Mouse (Mus musculus): ENCODE measurements around the gene Nomo1.

Nomo1 gene

GRCm38 (mm10) chr7:46103075-46103591 is 69.6 kb downstream of the Nomo1 start:
- DNase-seq (ENCODE audit: low spot score): no peak

GRCm38 (mm10) chr7:46103771-46104170 is 70.3 kb downstream of the Nomo1 start:
- DNase-seq (ENCODE audit: low spot score): no peak

- DNase-seq (ENCODE audit: low spot score): no peak
These were observed 70.9 kb downstream of the Nomo1 start for GRCm38 (mm10) chr7:46104256-46104915.

GRCm38 (mm10) chr7:46105484-46105883 is 72.0 kb downstream of the Nomo1 start:
- DNase-seq (ENCODE audit: low spot score): no peak

- no peak for DNase-seq (ENCODE audit: low spot score)
These were observed 76.6 kb downstream of the Nomo1 start for GRCm38 (mm10) chr7:46110079-46110478.

GRCm38 (mm10) chr7:46111212-46111817 is 77.8 kb downstream of the Nomo1 start:
- no peak for DNase-seq (ENCODE audit: low spot score)

GRCm38 (mm10) chr7:46111938-46112337 is 78.4 kb downstream of the Nomo1 start:
- DNase-seq (ENCODE audit: low spot score): no peak

- DNase-seq (ENCODE audit: low spot score): no peak
These were observed 79.9 kb downstream of the Nomo1 start for GRCm38 (mm10) chr7:46113435-46113834.

GRCm38 (mm10) chr7:46116118-46116581 is 82.7 kb downstream of the Nomo1 start:
- DNase-seq (ENCODE audit: low spot score): no peak

GRCm38 (mm10) chr7:46117035-46117434 is 83.5 kb downstream of the Nomo1 start:
- DNase-seq (ENCODE audit: low spot score): no peak

- DNase-seq (ENCODE audit: low spot score): no peak
These were observed 89.5 kb downstream of the Nomo1 start for GRCm38 (mm10) chr7:46122964-46123363.

GRCm38 (mm10) chr7:46124460-46124859 is 91.0 kb downstream of the Nomo1 start:
- DNase-seq (ENCODE audit: low spot score): no peak

GRCm38 (mm10) chr7:46125340-46125739 is 91.8 kb downstream of the Nomo1 start:
- DNase-seq (ENCODE audit: low spot score): no peak

GRCm38 (mm10) chr7:46128196-46128595 is 94.7 kb downstream of the Nomo1 start:
- no peak for DNase-seq (ENCODE audit: low spot score)

- DNase-seq (ENCODE audit: low spot score): no peak
These were observed 96.1 kb downstream of the Nomo1 start for GRCm38 (mm10) chr7:46129463-46130179.

GRCm38 (mm10) chr7:46130723-46131122 is 97.2 kb downstream of the Nomo1 start:
- no peak for DNase-seq (ENCODE audit: low spot score)

GRCm38 (mm10) chr7:46131266-46131665 is 97.8 kb downstream of the Nomo1 start:
- DNase-seq (ENCODE audit: low spot score): no peak

- DNase-seq (ENCODE audit: low spot score): no peak
These were observed 98.3 kb downstream of the Nomo1 start for GRCm38 (mm10) chr7:46131806-46132205.

GRCm38 (mm10) chr7:46132229-46132628 is 98.7 kb downstream of the Nomo1 start:
- DNase-seq (ENCODE audit: low spot score): no peak

All from T-cell, adult 2 months (primary cell).